Mouse (Mus musculus): ENCODE results near the gene Notch2. TPM values are rescaled to one million over a fixed set of nuclear protein-coding genes. Genes with fewer than 3 reads are reported as not detected.

Notch2 gene
- polyA plus RNA-seq, 1 experiment from 2014 or later = 6.2 TPM

DNA sequence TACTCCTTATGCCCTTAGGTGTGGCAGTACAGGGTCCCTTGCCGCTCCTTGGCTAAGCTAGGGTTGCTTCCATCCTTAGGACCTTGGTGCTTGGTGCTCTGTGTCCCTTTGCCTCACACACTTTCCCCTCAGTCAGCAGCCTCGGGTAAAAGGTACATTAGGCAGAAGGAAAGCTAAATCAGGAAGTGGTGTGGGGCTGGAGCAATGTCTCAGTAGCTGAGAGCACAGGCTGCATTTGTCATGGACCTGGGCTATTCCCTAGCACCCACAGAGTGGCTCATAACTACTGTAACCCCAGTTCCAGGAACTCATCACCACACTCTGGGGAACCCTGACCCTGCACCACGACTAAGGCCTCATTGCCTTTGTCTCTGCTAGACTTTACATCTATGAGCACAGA, 53.1 kb downstream of the Notch2 start:
- no peak overlapping the region for H3K27ac ChIP-seq (ENCODE audit: low read depth)
- H3K4me2 ChIP-seq (ENCODE audit: low read depth, low read length) = no peak overlapping the region
- H3K27me3 ChIP-seq (ENCODE audit: insufficient read depth, low read length) = no peaks in the 10 kb centered on the region
- DNase-seq = no peak
- no peak for TF ChIP-seq EP300 (IDR thresholded peaks at IDR 0.05; ENCODE audit: low read depth)
- TF ChIP-seq CTCF (IDR thresholded peaks at IDR 0.05; ENCODE audit: low read depth) = no peak
- no peak for ATAC-seq
- no peaks in the 10 kb centered on the region for H3K9me3 ChIP-seq (ENCODE audit: low read length)
- H3K4me1 ChIP-seq (ENCODE audit: insufficient read depth) = peaks cover 51% of the 10 kb centered on the region
- WGBS (ENCODE audit: insufficient replicate concordance) = 55% methylated on average over 3 of the region's 3 CpGs
- peaks cover 9% of the 10 kb centered on the region for H3K36me3 ChIP-seq (replicated peaks; ENCODE audit: insufficient read depth, low read length)
- H3K4me3 ChIP-seq (ENCODE audit: low read depth, low read length) = no peak overlapping the region
- H3K9ac ChIP-seq (replicated peaks) = no peak overlapping the region

DNA sequence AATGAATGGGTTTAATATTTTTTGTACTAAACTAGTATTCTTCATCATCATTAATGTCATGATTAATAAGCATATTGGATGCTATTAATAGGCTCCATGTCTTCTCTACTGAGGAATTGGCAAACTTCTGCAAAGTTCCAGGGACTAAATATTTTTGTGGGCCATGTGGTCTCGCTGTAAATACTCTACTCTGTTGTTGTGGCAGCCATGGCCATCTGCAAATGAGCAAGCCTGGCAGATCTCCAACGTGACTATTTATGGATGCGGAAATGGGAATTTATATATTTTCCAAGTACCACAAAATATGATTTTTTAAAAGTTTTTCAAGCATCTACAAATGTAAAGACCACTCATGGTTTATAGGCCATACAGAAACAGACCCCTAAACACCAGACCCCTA, 54.1 kb downstream of the Notch2 start:
- 80% methylated on average over 3 of the region's 3 CpGs for whole genome bisulfite sequencing (ENCODE audit: insufficient replicate concordance)
- H3K4me1 ChIP-seq (ENCODE audit: insufficient read depth) = peaks cover 43% of the 10 kb centered on the region
- H3K27ac ChIP-seq (ENCODE audit: low read depth) = peak overlapping the region; percentile 55; the same call in 1 of the 2 replicates

DNA sequence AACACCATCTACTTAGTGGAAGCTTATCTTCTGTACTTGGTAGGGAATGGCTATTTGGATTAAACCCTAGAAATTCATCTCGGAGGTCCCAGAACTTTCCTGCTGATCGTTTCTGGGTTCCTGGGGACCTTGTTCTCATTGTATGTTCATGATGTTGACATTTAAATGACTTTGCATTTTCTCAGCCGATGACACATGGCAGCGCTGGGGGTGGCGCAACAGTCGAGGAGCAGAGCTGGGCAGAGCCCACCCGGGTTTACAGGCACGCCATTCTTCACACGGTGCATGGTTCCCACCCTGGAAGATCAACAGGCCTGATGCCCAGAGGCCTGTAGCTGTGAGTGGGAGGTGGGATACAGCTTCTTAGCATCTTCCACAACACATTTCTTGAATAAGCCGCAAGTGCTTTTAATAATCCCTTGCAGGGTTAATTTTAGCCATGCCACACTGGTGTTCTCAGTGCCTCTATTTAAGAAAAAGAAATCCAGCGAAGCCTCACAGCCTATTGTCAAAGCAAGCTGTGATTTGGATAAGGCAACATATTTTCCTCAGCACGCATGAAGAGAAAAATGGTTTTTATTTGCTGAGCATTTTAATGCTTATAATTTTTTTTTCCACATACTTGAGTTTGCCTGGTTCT, 54.6 kb downstream of the Notch2 start:
- TF ChIP-seq CTCF (IDR thresholded peaks at IDR 0.05; ENCODE audit: low read depth) (no peak), EP300 (IDR thresholded peaks at IDR 0.05; ENCODE audit: low read depth) (no peak)
- Histone ChIP-seq H3K27me3 (ENCODE audit: insufficient read depth, low read length) (no peaks in the 10 kb centered on the region), H3K4me2 (ENCODE audit: low read depth, low read length) (0 out of 2 replicates have a peak overlapping the region, but pooled peaks have one; percentile 19), H3K4me1 (ENCODE audit: insufficient read depth) (peaks cover 37% of the 10 kb centered on the region), H3K36me3 (replicated peaks; ENCODE audit: insufficient read depth, low read length) (peaks cover 14% of the 10 kb centered on the region), H3K9ac (replicated peaks) (no peak overlapping the region), H3K4me3 (ENCODE audit: low read depth, low read length) (no peak overlapping the region), H3K9me3 (ENCODE audit: low read length) (no peaks in the 10 kb centered on the region), H3K27ac (ENCODE audit: low read depth) (peak overlapping the region; percentile 55)
- ATAC-seq (no peak), DNase-seq (peak; percentile 36)
- WGBS (ENCODE audit: insufficient replicate concordance) = 64% methylated on average over 12 of the region's 12 CpGs

More for the DNA sequence above, 54.1 kb downstream of the Notch2 start:
- Histone ChIP-seq H3K36me3 (replicated peaks; ENCODE audit: insufficient read depth, low read length) (peaks cover 10% of the 10 kb centered on the region), H3K9ac (replicated peaks) (no peak overlapping the region), H3K9me3 (ENCODE audit: low read length) (no peaks in the 10 kb centered on the region), H3K4me3 (ENCODE audit: low read depth, low read length) (no peak overlapping the region), H3K27me3 (ENCODE audit: insufficient read depth, low read length) (no peaks in the 10 kb centered on the region), H3K4me2 (ENCODE audit: low read depth, low read length) (0 out of 2 replicates have a peak overlapping the region, but pooled peaks have one; percentile 19)
- DNase-seq (no peak), ATAC-seq (no peak)
- no peak for TF ChIP-seq EP300 (IDR thresholded peaks at IDR 0.05; ENCODE audit: low read depth)
- no peak for TF ChIP-seq CTCF (IDR thresholded peaks at IDR 0.05; ENCODE audit: low read depth)

DNA sequence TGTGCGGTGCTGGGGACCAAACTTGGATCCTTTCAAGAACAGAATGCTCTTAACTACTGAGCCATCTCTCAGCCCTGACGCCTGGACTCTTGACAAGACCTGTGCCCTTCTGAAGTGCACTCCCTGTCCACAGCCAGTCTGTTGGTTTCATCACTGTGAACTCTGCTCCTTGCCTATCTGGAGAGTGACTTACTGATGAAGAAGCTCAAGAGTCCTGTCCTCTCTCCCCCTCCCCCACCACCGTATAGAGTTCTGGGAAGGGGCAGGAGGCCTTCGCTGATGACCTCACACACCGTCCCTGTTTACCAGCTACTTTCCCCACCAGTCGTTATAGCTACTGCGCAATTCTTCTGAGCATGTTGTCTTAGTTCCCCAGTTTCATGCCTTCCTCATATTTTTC, 55.8 kb downstream of the Notch2 start:
- H3K36me3 ChIP-seq (replicated peaks; ENCODE audit: insufficient read depth, low read length) = peaks cover 20% of the 10 kb centered on the region
- peaks cover 25% of the 10 kb centered on the region for H3K4me1 ChIP-seq (ENCODE audit: insufficient read depth)
- no peaks in the 10 kb centered on the region for H3K9me3 ChIP-seq (ENCODE audit: low read length)
- TF ChIP-seq CTCF (IDR thresholded peaks at IDR 0.05; ENCODE audit: low read depth) = no peak
- TF ChIP-seq EP300 (IDR thresholded peaks at IDR 0.05; ENCODE audit: low read depth) = peak; percentile 88
- no peak overlapping the region for H3K9ac ChIP-seq (replicated peaks)
- no peaks in the 10 kb centered on the region for H3K27me3 ChIP-seq (ENCODE audit: insufficient read depth, low read length)
- WGBS (ENCODE audit: insufficient replicate concordance) = 53% methylated on average over 7 of the region's 7 CpGs
- peak overlapping the region; percentile 80 for H3K27ac ChIP-seq (ENCODE audit: low read depth)
- H3K4me3 ChIP-seq (ENCODE audit: low read depth, low read length) = no peak overlapping the region
- DNase-seq = peak; percentile 68
- ATAC-seq = peak; percentile 88
- H3K4me2 ChIP-seq (ENCODE audit: low read depth, low read length) = no peak overlapping the region

DNA sequence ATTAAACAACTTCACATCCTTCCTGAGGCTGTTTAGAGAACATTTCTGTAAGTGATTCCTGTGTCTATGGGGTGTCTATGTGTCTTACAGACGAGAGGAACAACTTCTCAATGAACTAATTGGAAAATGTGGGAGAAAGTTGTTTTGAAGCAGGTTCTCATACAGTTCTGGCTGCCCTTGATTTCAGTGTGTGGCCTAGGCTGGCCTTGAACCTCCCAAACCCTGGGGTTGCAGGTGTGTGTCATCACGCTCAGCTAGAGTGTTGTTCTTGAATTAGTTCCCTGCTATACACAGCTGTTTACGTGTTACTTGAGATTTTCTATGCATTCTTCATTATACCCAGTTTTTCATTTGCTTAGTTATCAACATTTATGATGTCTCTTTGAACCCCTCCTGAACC, 56.5 kb downstream of the Notch2 start:
- no peak for TF ChIP-seq CTCF (IDR thresholded peaks at IDR 0.05; ENCODE audit: low read depth)
- TF ChIP-seq EP300 (IDR thresholded peaks at IDR 0.05; ENCODE audit: low read depth) = no peak
- no peak overlapping the region for H3K4me3 ChIP-seq (ENCODE audit: low read depth, low read length)
- peaks cover 22% of the 10 kb centered on the region for H3K4me1 ChIP-seq (ENCODE audit: insufficient read depth)
- no peak overlapping the region for H3K4me2 ChIP-seq (ENCODE audit: low read depth, low read length)
- 73% methylated on average over 3 of the region's 3 CpGs for WGBS (ENCODE audit: insufficient replicate concordance)
- no peak for ATAC-seq
- H3K9me3 ChIP-seq (ENCODE audit: low read length) = no peaks in the 10 kb centered on the region
- peak overlapping the region; percentile 80 for H3K27ac ChIP-seq (ENCODE audit: low read depth)
- no peak overlapping the region for H3K9ac ChIP-seq (replicated peaks)
- peaks cover 20% of the 10 kb centered on the region for H3K36me3 ChIP-seq (replicated peaks; ENCODE audit: insufficient read depth, low read length)
- no peak for DNase-seq
- no peaks in the 10 kb centered on the region for H3K27me3 ChIP-seq (ENCODE audit: insufficient read depth, low read length)

DNA sequence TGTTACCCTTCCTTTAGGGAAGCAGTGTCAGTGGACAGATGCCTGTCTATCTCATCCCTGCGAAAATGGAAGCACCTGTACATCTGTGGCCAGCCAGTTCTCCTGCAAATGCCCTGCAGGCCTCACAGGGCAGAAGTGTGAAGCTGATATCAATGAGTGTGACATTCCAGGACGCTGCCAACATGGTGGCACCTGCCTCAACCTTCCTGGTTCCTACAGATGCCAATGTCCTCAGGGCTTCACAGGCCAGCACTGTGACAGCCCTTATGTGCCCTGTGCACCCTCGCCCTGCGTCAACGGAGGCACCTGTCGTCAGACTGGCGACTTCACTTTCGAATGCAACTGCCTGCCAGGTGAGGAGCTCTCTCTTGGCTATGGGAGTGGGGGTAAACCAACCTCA, 59.2 kb downstream of the Notch2 start:
- Histone ChIP-seq H3K4me3 (ENCODE audit: low read depth, low read length) (no peak overlapping the region), H3K9me3 (ENCODE audit: low read length) (no peaks in the 10 kb centered on the region), H3K4me1 (ENCODE audit: insufficient read depth) (peaks cover 18% of the 10 kb centered on the region), H3K27ac (ENCODE audit: low read depth) (no peak overlapping the region), H3K9ac (replicated peaks) (no peak overlapping the region), H3K36me3 (replicated peaks; ENCODE audit: insufficient read depth, low read length) (peaks cover 27% of the 10 kb centered on the region), H3K27me3 (ENCODE audit: insufficient read depth, low read length) (no peaks in the 10 kb centered on the region), H3K4me2 (ENCODE audit: low read depth, low read length) (no peak overlapping the region)
- WGBS (ENCODE audit: insufficient replicate concordance) = 91% methylated on average over 8 of the region's 8 CpGs
- TF ChIP-seq CTCF (IDR thresholded peaks at IDR 0.05; ENCODE audit: low read depth) = no peak
- TF ChIP-seq EP300 (IDR thresholded peaks at IDR 0.05; ENCODE audit: low read depth) = no peak
- ATAC-seq (no peak), DNase-seq (no peak)
